Mouse (Mus musculus) kidney, postnatal 10 days (tissue): Measurements from ENCODE around the gene Hoxa3.

Source experiments
- DNase-seq: peaks from one replicate; pipeline ENCODE4 v3.0.0; 2021; ENCODE audit warnings: mixed read lengths

Gene Hoxa3

DNA sequence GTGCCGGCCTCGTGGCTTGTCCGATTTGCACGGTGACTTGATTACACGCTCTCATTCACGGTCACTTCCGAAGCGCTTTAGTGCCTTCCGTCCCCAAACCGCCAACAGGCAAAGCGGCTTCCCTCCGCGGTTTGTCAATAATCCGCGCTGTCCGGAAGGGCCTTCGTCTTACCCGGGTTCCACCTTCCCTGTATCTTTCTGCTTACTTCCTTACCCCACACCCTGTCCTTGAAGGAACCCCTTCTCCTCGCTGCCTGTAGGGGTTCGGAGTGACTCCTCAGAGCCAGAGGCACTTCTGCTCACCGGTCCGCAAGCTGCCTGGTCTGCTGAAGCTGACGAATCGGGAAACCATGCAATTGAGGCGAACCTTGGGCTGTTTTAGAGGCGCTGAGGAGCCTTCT lies 33.3 kb upstream of the Hoxa3 start:
- peak; percentile 68 for DNase-seq

DNA sequence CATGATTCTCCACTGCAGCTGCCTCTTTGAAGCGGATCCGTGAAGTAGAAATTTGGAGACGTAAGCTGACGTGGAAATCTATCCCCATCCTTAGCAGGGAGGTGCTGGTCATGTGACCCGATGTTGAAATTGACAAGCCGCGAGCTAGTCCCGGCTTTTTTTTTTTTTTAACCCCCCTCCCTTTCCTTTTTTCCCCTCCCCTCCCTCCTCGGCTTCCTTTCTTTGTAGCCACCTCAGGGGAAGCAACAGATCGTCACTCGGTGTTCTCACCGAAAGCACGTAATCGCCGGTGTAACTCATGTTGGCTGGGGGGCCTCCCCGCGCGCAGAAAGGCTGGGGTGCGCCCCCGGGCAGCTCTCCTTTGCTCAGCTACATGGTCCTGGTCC lies 32.6 kb upstream of the Hoxa3 start, which contains the start of gene Hoxa11:
Gene Hoxa11 (minus strand): TSS at position 54 of the 386 bp plus-strand sequence.
- DNase-seq, result peak; percentile 73

DNA sequence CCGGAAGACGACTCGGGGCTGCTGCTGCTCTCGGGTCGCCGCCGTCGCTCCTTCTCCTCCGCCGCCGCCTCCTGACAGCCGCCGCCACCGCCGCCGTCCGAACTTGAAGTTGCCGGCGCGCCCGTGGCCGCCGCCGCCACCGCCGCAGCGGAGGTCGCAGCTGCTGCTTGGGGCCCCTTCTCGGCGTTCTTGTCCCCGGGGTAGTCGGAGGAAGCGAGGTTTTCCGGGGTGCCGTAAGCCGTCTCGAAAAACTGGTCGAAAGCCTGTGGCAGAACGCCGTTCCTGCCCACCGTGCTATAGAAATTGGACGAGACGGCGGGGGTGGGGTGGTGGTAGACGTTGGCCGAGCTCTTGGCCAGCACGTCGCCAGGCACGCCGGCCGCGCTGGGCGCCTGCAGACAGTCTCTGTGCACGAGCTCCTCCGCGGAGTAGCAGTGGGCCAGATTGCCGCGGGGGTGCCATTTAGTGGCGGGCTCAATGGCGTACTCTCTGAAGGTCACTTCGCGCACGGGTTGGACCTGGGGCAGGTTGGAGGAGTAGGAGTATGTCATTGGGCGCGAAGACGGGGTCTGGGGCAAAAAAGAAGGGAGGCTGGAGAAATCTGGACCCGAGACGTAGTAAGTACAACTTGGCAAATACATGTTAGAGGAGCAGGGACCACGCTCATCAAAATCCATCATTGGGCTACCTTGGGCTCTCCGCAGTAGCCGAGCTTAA lies 32.1 kb upstream of the Hoxa3 start:
- peak; percentile 71 for DNase-seq

DNA sequence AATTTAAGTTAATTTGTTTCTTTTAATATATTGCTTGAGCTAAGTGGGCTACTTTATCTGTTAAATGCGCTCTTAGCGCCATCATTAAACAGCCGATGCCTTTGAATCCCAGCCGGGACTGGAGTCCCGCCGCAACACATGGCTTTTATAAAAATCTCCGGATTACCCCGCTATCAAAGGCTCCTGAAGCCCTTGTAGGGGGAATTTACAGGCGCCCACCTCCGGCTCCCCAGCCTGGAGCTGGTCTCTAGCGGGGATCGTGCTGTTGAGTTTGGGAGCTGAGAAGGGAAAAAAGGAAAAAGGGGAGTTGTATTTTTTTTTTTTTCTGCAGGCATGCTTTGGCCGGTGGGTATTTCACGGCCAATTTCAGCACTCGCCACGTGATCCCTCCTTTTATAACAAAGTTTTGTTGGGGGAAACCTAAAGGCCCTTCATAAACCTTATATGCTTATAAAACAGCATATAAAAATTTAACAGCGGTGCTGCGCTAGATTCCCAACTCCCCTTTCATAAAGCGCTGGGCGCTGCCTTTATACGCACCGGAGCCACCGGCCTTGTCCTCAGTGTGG lies 31.4 kb upstream of the Hoxa3 start:
- peak; percentile 23 for DNase-seq

DNA sequence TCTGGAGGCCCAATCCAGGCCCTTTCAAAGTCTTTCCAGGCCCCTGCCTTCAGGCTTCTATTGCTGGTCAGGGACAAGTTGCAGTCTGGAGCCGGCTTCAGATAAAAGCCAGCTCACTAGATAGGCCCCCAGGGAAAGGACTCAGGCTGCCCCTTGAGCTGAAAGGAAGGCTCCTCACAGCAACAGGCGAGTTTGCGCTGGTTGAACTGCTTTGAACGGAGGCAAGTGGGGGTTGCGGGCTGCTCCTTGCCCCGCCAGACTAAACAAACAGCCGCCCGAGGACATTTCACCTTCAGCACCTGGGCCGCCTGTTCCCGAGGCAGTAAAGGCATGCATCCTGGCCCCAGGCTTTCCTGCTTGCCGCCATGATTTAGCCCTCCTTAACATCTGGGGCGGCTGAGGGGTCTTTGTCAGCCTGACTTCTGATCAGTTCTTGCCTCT lies 30.6 kb upstream of the Hoxa3 start:
- peak; percentile 62 for DNase-seq

DNA sequence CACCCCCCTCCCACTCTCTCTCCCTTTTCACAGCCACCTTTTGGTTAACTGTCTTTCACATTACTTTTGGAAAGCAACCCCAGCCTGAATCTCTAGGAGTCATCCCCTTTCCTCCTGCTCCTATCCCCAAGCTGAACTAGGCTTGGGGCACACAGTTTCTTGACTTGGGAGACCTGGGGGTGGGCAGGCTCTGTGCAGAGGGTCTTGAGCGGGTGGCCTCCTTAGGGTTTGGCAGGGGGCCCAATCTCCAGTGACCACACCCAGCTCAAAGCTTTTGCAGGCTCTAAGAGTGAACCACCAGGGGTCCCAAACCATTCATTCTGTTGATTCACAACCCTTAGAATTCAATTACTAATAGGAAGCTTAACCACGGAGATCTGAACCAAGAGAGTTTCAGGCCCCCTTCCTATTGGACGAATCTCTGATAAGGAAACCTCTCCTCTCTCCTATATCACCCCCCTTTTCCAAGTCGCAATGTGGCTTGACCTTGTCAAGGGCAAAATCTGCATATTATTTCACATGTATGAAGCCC lies 29.7 kb upstream of the Hoxa3 start:
- peak; percentile 51 for DNase-seq

DNA sequence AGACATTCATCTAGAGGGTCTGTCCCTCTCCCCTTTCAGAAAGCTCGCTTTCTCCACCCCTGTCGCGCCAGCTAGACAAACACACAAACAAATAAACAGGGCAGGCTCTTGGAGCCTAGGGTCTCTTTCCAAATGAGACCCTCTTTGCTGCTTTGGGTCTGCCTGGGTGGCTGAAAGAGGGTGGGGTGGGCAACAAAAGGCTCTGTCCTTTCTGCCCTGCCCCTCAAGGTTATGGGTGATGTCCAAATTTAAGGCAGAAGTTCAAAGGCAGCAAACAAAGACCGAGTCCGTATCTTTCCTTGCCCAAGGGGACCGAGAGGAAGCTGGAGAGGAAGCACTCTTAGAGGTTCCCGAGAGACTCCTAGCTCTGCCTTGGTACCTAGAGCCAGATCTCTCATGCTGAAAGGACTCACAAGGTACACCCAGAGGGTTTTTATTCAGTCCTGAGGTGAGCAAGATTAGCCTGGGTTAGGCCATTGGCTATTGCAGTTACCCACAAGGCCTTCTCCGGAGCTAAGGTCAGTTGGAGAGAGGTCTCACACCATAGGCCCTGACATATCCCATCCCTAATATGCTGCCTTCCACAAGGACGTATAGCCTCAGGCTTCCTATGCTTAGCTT lies 28.0 kb upstream of the Hoxa3 start:
- DNase-seq, result no peak

DNA sequence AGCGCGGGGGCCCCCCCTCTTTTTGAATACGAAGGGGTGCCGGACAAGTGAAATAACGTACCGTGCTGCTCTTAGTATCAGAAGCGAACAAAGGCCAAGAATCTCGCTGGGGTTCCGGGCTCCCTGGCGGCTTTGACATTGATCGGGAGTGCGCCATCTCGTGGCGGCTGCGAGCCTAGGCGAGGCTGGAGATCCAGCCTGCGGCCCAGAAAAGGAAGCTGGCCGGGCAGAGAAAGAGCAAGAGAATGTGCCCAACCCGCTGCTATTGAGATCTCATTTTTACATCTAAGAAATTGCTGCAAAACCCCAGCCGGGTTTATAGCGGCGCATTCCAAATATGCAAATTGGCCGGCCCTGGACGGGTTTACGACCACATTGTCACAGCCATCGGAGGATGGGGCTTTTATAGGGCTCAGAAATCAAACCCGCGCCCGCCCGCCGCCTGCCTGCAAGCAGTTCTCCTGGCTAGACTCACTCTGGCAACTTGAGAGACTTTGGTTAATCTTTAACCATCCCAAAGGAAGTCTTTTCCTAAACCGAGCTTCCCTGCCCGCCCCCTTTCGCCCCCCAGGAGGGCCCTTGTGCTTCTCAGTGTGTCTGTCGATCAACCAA lies 27.4 kb upstream of the Hoxa3 start, which contains the start of gene Hoxa10:
Gene Hoxa10 (minus strand): TSS at position 466 of the 612 bp plus-strand sequence.
- DNase-seq, result peak; percentile 96

DNA sequence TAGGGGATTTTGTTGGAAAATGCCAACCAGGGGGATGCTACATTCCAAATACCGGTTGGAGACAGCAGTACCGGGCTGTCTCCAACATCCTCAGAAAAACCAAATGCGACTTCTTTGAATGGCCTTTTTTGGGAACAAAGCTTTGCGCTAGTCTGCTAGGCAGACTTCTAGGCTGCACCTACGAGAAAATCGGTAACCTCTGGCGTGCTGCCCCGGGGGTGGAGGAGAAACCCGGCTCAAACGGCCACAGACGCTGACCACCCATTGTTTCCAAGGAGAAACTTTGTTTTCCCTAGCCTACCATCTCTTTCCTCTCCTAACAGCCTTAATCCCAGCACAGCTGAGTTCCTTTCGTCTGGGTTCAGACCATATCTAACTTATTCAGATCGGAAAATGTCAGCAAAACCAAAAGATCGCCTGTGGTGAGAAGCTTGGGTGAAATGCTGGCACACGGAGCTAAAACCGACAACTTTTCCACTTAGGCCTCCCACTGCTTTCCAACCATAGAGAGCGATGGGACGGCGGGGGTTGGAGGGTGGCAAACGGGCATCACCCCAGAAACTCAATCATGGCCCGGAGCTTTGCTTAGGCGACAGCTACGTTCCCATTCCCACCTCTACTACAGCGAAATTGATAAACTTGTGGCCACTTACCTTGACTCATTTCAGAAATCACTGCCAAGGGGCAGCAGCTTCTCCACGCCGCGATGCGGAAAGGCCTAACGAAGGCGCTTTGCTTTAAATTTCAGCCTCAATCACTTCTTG lies 26.7 kb upstream of the Hoxa3 start:
- peak; percentile 57 for DNase-seq

DNA sequence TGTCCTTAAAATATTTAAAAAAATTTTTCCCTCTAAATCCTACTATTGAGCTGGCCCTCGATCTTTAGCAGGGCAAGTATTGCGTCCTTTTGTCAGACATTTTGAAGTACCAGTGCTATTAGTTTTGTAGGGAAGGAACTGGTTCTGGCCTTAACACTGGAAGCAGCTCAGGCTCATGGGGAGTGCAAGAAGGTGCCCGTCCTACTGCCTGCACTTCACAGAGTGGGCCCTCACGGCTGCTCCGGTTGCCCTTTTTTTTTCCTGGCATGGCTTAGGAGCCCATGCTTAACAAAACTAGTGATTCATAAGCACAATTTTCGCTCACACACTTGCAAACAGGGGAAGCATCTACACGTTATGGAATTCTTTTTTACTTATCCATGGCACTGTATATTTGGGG lies 25.8 kb upstream of the Hoxa3 start:
- DNase-seq, result peak; percentile 36

DNA sequence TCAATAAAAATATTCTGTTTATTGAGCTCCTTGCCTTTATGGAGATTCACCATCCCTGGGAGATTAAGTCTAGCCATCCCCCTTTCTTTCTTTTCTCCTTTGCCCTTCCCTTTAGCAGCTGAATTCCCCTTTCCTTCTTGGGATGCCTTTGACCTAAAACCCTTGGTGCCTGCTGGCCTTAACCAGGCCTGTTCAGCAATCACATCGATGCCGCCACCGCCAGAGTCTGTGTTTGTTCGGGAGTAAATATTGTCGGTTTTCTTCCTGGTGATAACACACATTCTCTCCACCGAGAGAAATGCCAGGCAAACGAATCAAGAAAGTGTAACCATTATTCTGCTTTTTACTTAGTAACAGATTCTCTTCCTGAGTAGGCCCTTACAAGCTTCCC lies 25.0 kb upstream of the Hoxa3 start:
- DNase-seq, result peak; percentile 50

DNA sequence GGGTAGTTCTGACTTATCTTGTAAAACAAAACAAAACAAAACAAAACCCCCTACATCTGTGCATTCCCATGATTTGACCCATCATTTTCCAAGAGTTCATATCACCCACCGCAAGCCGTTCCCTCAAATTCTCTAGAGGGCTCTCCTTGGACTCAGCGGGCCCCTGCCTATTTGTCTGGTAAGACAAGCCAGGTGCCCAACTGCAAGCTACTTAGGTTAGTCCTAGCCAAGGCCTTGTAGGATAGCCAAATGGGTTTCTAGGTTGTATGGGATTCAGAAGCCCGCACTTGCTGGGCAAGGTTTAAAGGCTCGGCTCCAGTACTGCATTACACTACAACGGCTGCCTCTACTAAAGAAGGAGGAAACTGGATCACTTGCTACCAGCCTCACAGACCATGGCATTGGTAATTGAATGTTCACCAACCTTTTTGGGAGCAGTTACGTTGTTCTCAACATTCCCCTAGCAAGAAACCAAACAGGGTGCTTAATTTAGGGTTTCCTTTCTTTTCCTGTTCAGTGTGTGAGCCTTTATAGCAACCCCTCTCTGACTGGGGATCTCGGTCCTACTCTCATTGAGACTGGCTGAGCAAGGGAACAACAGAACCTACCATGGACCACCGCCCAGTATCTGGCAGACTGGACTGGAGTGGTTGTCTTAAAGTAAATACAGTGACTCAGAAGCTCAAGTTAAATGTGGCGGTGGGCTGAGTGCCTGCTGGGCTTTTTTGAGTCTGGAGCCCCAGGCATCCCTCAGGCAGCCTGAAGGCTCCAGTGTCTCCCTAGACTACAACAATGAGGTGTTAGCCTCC lies 24.4 kb upstream of the Hoxa3 start:
- DNase-seq, result peak; percentile 42

DNA sequence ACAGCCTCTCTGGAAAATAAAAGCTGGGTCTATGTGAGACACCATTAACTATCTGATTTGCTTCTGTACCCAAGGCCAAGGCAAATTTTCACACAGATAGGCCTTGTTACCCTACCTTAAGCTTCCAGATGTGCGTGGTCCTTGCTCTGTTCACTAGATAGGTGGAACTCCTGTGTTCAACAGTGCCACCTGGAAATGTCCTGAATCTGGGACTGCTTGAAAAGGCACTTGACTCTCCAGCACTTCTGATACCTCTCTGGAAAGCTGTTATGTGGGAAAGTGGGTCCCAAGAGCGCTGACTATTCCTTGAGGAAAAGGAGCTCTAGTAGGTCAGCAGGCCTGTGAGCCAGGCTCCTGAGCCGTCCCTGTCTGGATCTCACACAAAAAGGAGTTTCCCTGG lies 23.7 kb upstream of the Hoxa3 start:
- peak; percentile 31 for DNase-seq

DNA sequence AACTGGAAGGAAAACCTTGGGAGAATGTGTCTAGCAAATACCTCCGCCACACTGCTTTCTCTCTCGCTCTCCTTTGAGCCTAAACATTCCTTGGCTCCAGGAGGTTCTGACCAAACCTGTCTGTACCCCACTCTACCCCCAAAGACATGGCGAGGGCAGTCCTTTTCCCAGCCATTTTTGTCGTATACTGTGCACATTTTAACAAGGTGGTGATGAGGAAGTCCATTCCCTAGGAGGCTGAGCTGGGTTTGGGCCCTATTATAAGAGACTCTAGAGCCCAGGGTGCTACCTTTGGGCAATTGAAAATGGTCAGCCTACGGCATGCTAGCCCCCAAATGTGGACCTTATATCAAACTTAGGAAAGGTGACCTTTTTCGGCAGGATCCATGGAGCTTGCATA lies 22.7 kb upstream of the Hoxa3 start:
- peak; percentile 18 for DNase-seq

DNA sequence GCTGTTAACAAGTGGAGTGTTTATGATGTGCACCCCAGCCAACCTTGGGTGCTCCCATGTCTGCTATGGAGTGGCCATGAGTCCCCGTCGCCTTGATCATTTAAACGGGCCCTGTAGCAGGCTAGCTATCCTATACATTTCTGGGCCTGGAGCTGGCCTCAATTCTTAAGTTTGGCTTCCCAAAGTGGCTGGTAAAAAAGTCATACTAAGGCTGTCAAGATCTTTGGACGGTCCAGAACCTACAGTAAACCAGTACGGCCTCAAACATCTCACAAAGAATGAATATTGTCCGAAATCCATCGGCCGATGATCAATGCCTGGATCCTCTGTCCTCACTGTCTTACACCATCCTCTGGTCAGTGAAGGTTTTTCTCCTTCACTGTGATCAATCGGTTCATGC lies 22.1 kb upstream of the Hoxa3 start:
- no peak for DNase-seq

DNA sequence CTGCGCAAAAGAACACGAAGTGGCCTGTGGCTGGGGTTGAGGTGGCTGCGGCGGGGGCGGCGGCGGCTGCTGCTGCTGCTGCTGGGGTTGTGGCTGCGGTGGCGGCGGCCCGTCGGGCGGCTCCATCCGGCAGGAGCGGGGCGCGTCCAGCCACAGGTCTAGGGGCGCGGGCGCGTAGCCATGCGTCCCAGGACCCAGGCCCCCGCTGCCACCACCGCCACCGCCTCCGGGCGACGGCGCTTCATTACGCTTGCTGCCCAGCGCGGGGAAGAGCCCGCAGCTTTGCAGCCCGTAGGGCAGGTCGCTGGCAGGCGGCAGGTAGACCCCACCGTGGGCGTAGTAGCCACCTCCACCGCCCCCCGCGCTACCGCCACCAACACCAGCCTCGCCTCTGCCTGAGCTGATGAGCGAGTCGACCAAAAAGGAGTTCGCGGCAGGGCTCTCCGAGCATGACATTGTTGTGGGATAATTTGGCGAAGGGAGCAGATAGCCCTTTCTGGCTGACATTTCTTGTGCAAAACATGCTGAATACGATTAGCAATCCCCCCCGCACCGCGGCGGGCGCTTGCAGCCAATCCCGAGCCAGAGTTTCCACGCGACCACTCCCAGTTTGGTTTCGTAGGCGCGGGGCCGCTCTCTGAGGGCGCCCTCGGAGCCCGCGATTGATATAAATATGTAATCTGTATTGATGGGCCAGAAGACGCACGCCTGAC lies 21.4 kb upstream of the Hoxa3 start:
- DNase-seq, result peak; percentile 91

DNA sequence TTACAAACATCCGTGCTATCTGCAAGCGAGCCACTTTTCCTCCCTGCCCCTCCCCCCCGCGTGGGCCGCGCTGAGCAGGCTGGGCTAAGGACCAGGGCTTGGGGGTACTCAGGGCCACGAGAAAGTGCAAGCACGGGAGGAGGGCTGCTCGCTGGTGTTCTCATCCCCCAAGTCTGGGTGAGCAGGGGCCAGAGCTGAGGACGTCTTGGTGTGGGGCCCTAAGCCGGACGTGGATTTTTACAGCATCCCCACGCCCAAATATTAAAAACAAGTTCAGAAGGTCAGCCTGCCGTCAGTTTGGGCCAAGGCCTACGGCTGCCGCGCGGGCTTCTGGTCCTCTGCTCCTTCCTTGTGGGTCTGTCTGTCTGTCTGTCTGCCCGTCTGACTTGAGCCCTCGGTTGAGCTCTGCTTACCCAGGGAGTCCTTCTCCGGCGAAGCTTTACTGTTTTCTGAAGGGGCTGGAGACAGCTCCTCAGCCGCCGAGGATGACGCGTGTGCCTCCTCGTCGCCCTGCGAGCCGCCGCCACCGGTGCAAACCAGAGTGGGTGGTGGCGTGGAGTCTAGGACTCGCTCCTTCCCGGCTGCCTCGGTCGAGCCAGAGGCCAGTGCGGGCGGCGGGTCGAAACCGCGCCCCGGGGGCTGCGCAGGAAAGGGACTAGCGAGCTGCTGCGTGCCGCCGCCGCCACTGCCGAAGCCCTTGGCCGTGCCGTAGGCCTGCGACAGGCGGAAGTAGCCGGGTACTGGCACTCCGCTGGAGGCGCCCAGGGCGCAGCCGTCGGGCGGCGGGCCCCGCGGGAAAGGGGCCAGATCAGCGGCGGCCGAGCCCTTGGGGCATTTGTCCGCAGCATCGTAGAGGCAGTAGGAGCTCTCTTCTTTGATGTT lies 20.7 kb upstream of the Hoxa3 start:
- peak; percentile 95 for DNase-seq

DNA sequence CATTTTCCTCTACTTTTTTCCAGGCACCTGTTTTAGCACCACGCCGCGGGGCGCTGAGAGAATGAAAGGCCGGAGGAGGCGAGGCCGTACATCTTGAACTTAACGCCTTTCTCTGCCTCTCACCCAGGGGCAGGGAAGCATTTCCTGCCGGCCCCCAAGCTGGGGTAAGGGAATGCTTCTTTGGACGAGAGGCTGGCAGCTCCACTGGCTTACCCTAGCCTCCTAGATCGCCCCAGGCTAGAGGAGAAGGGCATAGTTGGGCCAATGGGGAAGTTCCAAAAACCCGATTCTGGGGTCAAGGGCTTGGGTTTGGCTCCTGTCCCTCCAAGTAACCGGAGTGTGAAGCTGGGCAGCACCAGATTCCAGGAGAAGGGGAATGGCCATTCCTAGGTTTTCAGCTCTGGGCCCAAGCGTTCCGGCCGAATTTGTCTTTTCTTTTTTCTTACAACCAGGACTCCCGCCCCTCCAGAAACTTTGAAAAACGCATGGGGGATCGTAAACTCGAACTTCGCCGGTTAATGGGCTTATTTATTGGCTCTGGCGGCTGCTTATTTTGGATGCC lies 19.9 kb upstream of the Hoxa3 start:
- peak; percentile 64 for DNase-seq

DNA sequence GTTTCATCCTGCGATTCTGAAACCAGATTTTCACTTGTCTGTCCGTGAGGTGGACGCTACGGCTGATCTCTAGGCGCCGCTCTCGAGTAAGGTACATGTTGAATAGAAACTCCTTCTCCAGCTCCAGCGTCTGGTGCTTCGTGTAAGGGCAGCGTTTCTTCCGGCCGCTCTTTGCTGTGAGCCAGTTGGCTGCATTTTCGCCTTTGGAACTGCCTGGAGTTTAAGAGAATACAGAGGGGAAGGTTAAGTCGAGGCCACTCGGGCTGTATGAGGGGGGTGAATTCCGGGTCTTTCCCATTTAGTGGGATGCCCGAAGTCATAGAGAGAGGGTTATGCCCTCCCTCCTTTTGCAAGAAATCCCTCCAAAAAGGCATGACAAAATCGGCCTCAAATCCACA lies 19.4 kb upstream of the Hoxa3 start:
- peak; percentile 77 for DNase-seq
